Mouse (Mus musculus): Measurements from ENCODE around the gene Lmo2. TPM values are rescaled to one million over a fixed set of nuclear protein-coding genes. Genes with fewer than 3 reads are reported as not detected.

Lmo2 gene
- polyA plus RNA-seq, 1 experiment from 2014 or later = 18.2 TPM

GRCm38 (mm10) chr2:104030381-104030780 lies 72.6 kb downstream of the Lmo2 start:
- Histone ChIP-seq H3K4me3 (replicated peaks) (no peak overlapping the region), H3K27me3 (replicated peaks) (no peaks in the 10 kb centered on the region), H3K27ac (no peak overlapping the region), H3K4me2 (replicated peaks) (no peak overlapping the region), H3K36me3 (0 out of 2 replicates have a peak, but pooled peaks cover 2% of the 10 kb centered on the region), H3K4me1 (replicated peaks) (peaks cover 12% of the 10 kb centered on the region), H3K9me3 (no peaks in the 10 kb centered on the region), H3K9ac (no peak overlapping the region)
- 78% methylated on average over 3 of the region's 3 CpGs for WGBS
- ATAC-seq = no peak

Other genes starting within 250 kb of the Lmo2 start
- gene Nat10, start 196.7 kb upstream of the Lmo2 start, polyA plus RNA-seq (2015; fragmentation: Nextera tagmentation; extraction: Ambion mirVana) = 32.7 and 33.2 TPM in 2 replicates
- gene Caprin1, start 160.3 kb upstream of the Lmo2 start, polyA plus RNA-seq (2015; fragmentation: Nextera tagmentation; extraction: Ambion mirVana) = 246 and 291 TPM in 2 replicates
- 50.9 and 51.6 TPM in 2 replicates for gene Fbxo3, start 69.7 kb downstream of the Lmo2 start, polyA plus RNA-seq (2015; fragmentation: Nextera tagmentation; extraction: Ambion mirVana)
- gene 4931422A03Rik, start 70.4 kb downstream of the Lmo2 start, polyA plus RNA-seq (2015; fragmentation: Nextera tagmentation; extraction: Ambion mirVana) = 1.4 and 1.9 TPM in 2 replicates
- 0.09 TPM in 1 of 2 replicates, not detected in the other for gene Gm10912, start 107.8 kb downstream of the Lmo2 start, polyA plus RNA-seq (2015; fragmentation: Nextera tagmentation; extraction: Ambion mirVana)
- not detected in 2 replicates for gene Gm10799, start 110.6 kb downstream of the Lmo2 start, polyA plus RNA-seq (2015; fragmentation: Nextera tagmentation; extraction: Ambion mirVana)
- 5.9 and 6.7 TPM in 2 replicates for gene Cd59b, start 111.9 kb downstream of the Lmo2 start, polyA plus RNA-seq (2015; fragmentation: Nextera tagmentation; extraction: Ambion mirVana)
- gene Cd59a, start 137.8 kb downstream of the Lmo2 start, polyA plus RNA-seq (2015; fragmentation: Nextera tagmentation; extraction: Ambion mirVana) = 30.5 and 30.6 TPM in 2 replicates
- gene A930018P22Rik, start 164.8 kb downstream of the Lmo2 start, polyA plus RNA-seq (2015; fragmentation: Nextera tagmentation; extraction: Ambion mirVana) = 0.24 TPM in 1 of 2 replicates, not detected in the other

Data from intestine, embryonic 15.5 days (tissue).